Mouse (Mus musculus): ENCODE measurements around the gene Slc51b. TPM values are rescaled to one million over a fixed set of nuclear protein-coding genes. Genes with fewer than 3 reads are reported as not detected.

Gene Slc51b
- polyA plus RNA-seq, 1 experiment: not detected

- peaks cover 2% of the 10 kb centered on the region; the same call in 1 of the 2 replicates for H3K4me1 ChIP-seq (ENCODE audit: control insufficient read depth, insufficient read depth, low read length)
- H3K4me3 ChIP-seq (ENCODE audit: insufficient read depth, low read length): peak within 1 kb of the TSS; percentile 62
- 0 out of 2 replicates have a peak, but pooled peaks have one; percentile 23 for TF ChIP-seq POLR2A (IDR thresholded peaks at IDR 0.05; ENCODE audit: extremely low read depth, insufficient read depth, low read length)
- TF ChIP-seq CTCF (IDR thresholded peaks at IDR 0.05; ENCODE audit: extremely low read depth, insufficient read depth, low read length): no peak
- no peak within 1 kb of the TSS for H3K27ac ChIP-seq (ENCODE audit: insufficient read depth, low read length)
These were observed 24.5 kb downstream of the Slc51b start, which contains the start of gene Rasl12 for GRCm38 (mm10) chr9:65398279-65398678. Gene Rasl12, plus strand, starts transcription at chr9:65398506.

- Histone ChIP-seq H3K4me1 (ENCODE audit: control insufficient read depth, insufficient read depth, low read length) (peaks cover 2% of the 10 kb centered on the region; the same call in 1 of the 2 replicates), H3K4me3 (ENCODE audit: insufficient read depth, low read length) (no peak overlapping the region), H3K27ac (ENCODE audit: insufficient read depth, low read length) (no peak overlapping the region)
- TF ChIP-seq CTCF (IDR thresholded peaks at IDR 0.05; ENCODE audit: extremely low read depth, insufficient read depth, low read length) (no peak), POLR2A (IDR thresholded peaks at IDR 0.05; ENCODE audit: extremely low read depth, insufficient read depth, low read length) (no peak)
These were observed 28.4 kb downstream of the Slc51b start for GRCm38 (mm10) chr9:65394360-65394759.

- H3K4me1 ChIP-seq (ENCODE audit: control insufficient read depth, insufficient read depth, low read length): peaks cover 2% of the 10 kb centered on the region; the same call in 1 of the 2 replicates
- no peak overlapping the region for H3K4me3 ChIP-seq (ENCODE audit: insufficient read depth, low read length)
- TF ChIP-seq CTCF (IDR thresholded peaks at IDR 0.05; ENCODE audit: extremely low read depth, insufficient read depth, low read length): no peak
- no peak for TF ChIP-seq POLR2A (IDR thresholded peaks at IDR 0.05; ENCODE audit: extremely low read depth, insufficient read depth, low read length)
- no peak overlapping the region for H3K27ac ChIP-seq (ENCODE audit: insufficient read depth, low read length)
These were observed 29.1 kb downstream of the Slc51b start for GRCm38 (mm10) chr9:65393606-65394005.

GRCm38 (mm10) chr9:65392638-65393364, 30.0 kb downstream of the Slc51b start:
- Histone ChIP-seq H3K4me1 (ENCODE audit: control insufficient read depth, insufficient read depth, low read length) (no peaks in the 10 kb centered on the region), H3K27ac (ENCODE audit: insufficient read depth, low read length) (no peak overlapping the region), H3K4me3 (ENCODE audit: insufficient read depth, low read length) (no peak overlapping the region)
- no peak for TF ChIP-seq POLR2A (IDR thresholded peaks at IDR 0.05; ENCODE audit: extremely low read depth, insufficient read depth, low read length)
- peak; percentile 75 for TF ChIP-seq CTCF (IDR thresholded peaks at IDR 0.05; ENCODE audit: extremely low read depth, insufficient read depth, low read length)

- Histone ChIP-seq H3K4me1 (ENCODE audit: control insufficient read depth, insufficient read depth, low read length) (no peaks in the 10 kb centered on the region), H3K4me3 (ENCODE audit: insufficient read depth, low read length) (no peak within 1 kb of the TSS), H3K27ac (ENCODE audit: insufficient read depth, low read length) (no peak within 1 kb of the TSS)
- TF ChIP-seq POLR2A (IDR thresholded peaks at IDR 0.05; ENCODE audit: extremely low read depth, insufficient read depth, low read length) (no peak), CTCF (IDR thresholded peaks at IDR 0.05; ENCODE audit: extremely low read depth, insufficient read depth, low read length) (no peak)
These were observed 31.2 kb downstream of the Slc51b start, which contains the start of gene Kbtbd13 for GRCm38 (mm10) chr9:65391613-65391964. Gene Kbtbd13, minus strand, starts transcription at chr9:65391652.

- TF ChIP-seq CTCF (IDR thresholded peaks at IDR 0.05; ENCODE audit: extremely low read depth, insufficient read depth, low read length) (no peak), POLR2A (IDR thresholded peaks at IDR 0.05; ENCODE audit: extremely low read depth, insufficient read depth, low read length) (no peak)
- no peaks in the 10 kb centered on the region for H3K4me1 ChIP-seq (ENCODE audit: control insufficient read depth, insufficient read depth, low read length)
- no peak overlapping the region for H3K4me3 ChIP-seq (ENCODE audit: insufficient read depth, low read length)
- no peak overlapping the region for H3K27ac ChIP-seq (ENCODE audit: insufficient read depth, low read length)
These were observed 31.8 kb downstream of the Slc51b start for GRCm38 (mm10) chr9:65390752-65391612.

GRCm38 (mm10) chr9:65386373-65387140, 36.2 kb downstream of the Slc51b start:
- Histone ChIP-seq H3K4me1 (ENCODE audit: control insufficient read depth, insufficient read depth, low read length) (no peaks in the 10 kb centered on the region), H3K4me3 (ENCODE audit: insufficient read depth, low read length) (no peak overlapping the region), H3K27ac (ENCODE audit: insufficient read depth, low read length) (no peak overlapping the region)
- no peak for TF ChIP-seq CTCF (IDR thresholded peaks at IDR 0.05; ENCODE audit: extremely low read depth, insufficient read depth, low read length)
- TF ChIP-seq POLR2A (IDR thresholded peaks at IDR 0.05; ENCODE audit: extremely low read depth, insufficient read depth, low read length): no peak

GRCm38 (mm10) chr9:65384276-65384675, 38.5 kb downstream of the Slc51b start:
- no peak overlapping the region for H3K27ac ChIP-seq (ENCODE audit: insufficient read depth, low read length)
- H3K4me1 ChIP-seq (ENCODE audit: control insufficient read depth, insufficient read depth, low read length): no peaks in the 10 kb centered on the region
- no peak for TF ChIP-seq CTCF (IDR thresholded peaks at IDR 0.05; ENCODE audit: extremely low read depth, insufficient read depth, low read length)
- TF ChIP-seq POLR2A (IDR thresholded peaks at IDR 0.05; ENCODE audit: extremely low read depth, insufficient read depth, low read length): no peak
- H3K4me3 ChIP-seq (ENCODE audit: insufficient read depth, low read length): no peak overlapping the region

- TF ChIP-seq CTCF (IDR thresholded peaks at IDR 0.05; ENCODE audit: extremely low read depth, insufficient read depth, low read length) (no peak), POLR2A (IDR thresholded peaks at IDR 0.05; ENCODE audit: extremely low read depth, insufficient read depth, low read length) (no peak)
- Histone ChIP-seq H3K4me1 (ENCODE audit: control insufficient read depth, insufficient read depth, low read length) (no peaks in the 10 kb centered on the region), H3K4me3 (ENCODE audit: insufficient read depth, low read length) (no peak overlapping the region), H3K27ac (ENCODE audit: insufficient read depth, low read length) (no peak overlapping the region)
These were observed 40.0 kb downstream of the Slc51b start for GRCm38 (mm10) chr9:65382751-65383097.
